Mouse (Mus musculus): ENCODE results near the gene Gas7. TPM values are rescaled to one million over a fixed set of nuclear protein-coding genes. Genes with fewer than 3 reads are reported as not detected.

The Gas7 gene
- polyA plus RNA-seq, 1 experiment from 2014 or later = 26.6 TPM

DNA sequence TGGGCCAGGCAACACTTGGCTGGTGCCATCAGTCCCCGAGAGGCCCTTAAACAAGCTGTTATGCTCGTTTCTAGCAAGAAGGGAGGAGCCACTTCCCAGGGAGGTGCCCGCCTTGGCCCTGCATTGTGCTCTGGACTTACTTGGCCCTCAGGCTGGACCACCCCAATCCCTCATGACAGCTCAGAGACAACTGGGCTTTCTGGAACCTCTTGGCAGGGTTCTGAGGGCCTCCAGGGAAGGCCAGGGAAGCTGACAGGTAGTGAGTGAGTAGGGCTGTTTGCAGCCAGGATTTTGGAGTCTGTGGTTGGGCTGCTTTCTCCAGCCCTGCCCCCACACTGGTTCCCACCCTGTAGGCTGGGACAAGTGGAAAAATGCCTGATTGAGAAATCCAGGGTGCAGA, 68.6 kb downstream of the Gas7 start:
- Histone ChIP-seq H3K36me3 (no peaks in the 10 kb centered on the region), H3K9ac (no peak overlapping the region), H3K4me3 (no peak overlapping the region), H3K27me3 (no peaks in the 10 kb centered on the region), H3K4me1 (replicated peaks) (peaks cover 13% of the 10 kb centered on the region; the same call in 1 of the 2 replicates), H3K9me3 (no peaks in the 10 kb centered on the region), H3K4me2 (no peak overlapping the region), H3K27ac (replicated peaks) (0 out of 2 replicates have a peak overlapping the region, but pooled peaks have one; percentile 10)
- WGBS = 41% methylated on average over 3 of the region's 3 CpGs
- ATAC-seq (ENCODE audit: low FRiP score, low read depth) = no peak

GRCm38 (mm10) chr11:67524731-67525130, 69.5 kb downstream of the Gas7 start:
- Histone ChIP-seq H3K36me3 (no peaks in the 10 kb centered on the region), H3K4me3 (no peak overlapping the region), H3K9me3 (no peaks in the 10 kb centered on the region), H3K4me1 (replicated peaks) (peaks cover 13% of the 10 kb centered on the region; the same call in 1 of the 2 replicates), H3K27me3 (no peaks in the 10 kb centered on the region), H3K9ac (no peak overlapping the region), H3K27ac (replicated peaks) (no peak overlapping the region), H3K4me2 (no peak overlapping the region)
- ATAC-seq (ENCODE audit: low FRiP score, low read depth) = no peak; the same call in 1 of the 2 replicates
- WGBS = 51% methylated on average over 2 of the region's 2 CpGs

DNA sequence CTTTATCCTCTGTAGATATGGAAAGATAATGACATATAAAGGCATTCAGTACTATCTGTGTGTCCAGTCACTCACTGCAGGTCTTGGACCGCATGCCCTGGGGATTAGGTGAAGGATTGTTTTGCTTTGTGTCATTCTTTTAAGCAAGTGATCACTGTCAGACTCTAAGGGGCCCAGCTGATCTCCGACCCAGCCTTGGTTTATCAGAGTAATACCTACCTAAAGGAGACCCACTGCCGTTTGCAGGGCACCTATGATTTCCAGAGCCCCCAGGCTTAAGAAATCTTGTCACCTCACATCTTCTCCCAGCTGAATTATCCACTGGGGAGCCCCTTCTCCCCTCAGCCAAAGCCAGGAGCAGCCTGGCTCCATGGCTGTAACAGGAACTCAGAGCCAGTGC, 70.6 kb downstream of the Gas7 start:
- Histone ChIP-seq H3K4me1 (replicated peaks) (peaks cover 13% of the 10 kb centered on the region; the same call in 1 of the 2 replicates), H3K4me3 (no peak overlapping the region), H3K36me3 (no peaks in the 10 kb centered on the region), H3K9ac (no peak overlapping the region), H3K4me2 (no peak overlapping the region), H3K9me3 (no peaks in the 10 kb centered on the region), H3K27ac (replicated peaks) (no peak overlapping the region), H3K27me3 (no peaks in the 10 kb centered on the region)
- no peak for ATAC-seq (ENCODE audit: low FRiP score, low read depth)
- WGBS = 63% methylated on average over 3 of the region's 3 CpGs

DNA sequence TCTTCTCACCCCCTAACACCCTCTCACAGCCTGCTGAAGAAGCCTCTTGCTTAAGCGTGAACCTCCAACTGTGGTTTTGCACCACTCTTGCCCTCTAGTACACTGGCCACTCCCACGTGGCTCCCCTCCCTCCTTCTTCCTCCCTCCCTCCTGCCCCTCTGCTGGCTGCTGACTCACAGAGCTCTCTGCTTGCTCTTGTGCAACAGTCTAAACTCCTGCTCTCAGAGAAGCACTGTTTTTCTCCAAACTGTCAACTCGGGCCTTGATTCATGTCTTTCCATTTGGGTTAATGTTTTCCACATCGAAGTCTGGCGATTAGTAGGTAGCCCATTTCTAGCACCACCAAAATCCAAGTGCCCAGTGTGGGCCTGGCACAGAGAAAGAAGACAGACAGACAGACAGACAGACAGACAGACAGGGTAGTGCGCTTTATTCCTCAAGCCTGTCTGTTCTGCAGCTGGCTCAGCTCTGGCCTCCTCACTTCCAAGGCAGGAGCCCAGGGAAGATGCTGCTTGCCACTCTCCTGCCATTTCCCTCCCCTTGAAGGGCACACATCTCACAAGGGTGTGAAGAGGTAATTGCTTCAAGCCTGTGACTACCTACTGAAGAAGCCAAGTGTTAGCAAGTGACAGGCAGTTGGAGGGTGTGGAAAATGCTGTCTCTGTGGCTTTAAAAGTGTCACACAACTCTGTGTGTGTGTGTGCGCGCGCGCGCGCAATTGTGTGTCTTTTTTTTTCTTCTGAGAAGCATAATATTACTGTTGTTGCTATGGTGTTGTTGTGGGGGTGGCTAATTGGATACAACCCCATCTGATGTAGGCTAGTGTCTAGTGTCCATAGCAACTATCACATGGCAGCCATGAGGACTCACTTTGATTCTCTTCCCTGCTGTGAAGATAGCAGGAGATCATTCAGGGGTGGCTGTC, 71.6 kb downstream of the Gas7 start:
- no peaks in the 10 kb centered on the region for H3K36me3 ChIP-seq
- no peak overlapping the region for H3K4me3 ChIP-seq
- H3K4me2 ChIP-seq = no peak overlapping the region
- H3K9me3 ChIP-seq = no peaks in the 10 kb centered on the region
- H3K9ac ChIP-seq = no peak overlapping the region
- H3K4me1 ChIP-seq (replicated peaks) = peaks cover 13% of the 10 kb centered on the region; the same call in 1 of the 2 replicates
- WGBS = 76% methylated on average over 12 of the region's 12 CpGs
- no peaks in the 10 kb centered on the region for H3K27me3 ChIP-seq
- no peak overlapping the region for H3K27ac ChIP-seq (replicated peaks)
- ATAC-seq (ENCODE audit: low FRiP score, low read depth) = no peak

DNA sequence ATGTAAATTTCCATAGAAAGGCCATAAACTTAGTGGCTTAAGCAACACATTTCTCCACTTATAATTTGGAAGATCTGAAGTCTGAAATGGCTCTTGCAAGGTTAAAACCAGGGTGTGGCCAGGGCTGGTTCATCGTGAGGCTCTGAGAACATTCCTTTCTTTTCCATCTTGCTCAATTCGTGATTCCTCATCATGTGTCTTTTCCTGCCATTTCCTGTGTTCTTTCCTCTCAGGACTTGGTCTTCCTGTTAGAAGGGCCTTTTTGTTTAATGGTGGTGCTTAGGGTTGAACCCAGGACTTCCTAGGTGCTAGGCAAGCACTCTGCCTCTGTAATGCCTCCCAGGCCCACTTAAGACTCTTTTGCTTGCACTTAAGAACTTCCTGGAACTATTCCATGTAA, 76.0 kb downstream of the Gas7 start:
- Histone ChIP-seq H3K4me3 (no peak overlapping the region), H3K27me3 (no peaks in the 10 kb centered on the region), H3K27ac (replicated peaks) (no peak overlapping the region), H3K36me3 (no peaks in the 10 kb centered on the region), H3K4me2 (no peak overlapping the region), H3K9me3 (no peaks in the 10 kb centered on the region), H3K9ac (no peak overlapping the region), H3K4me1 (replicated peaks) (peaks cover 10% of the 10 kb centered on the region; the same call in 1 of the 2 replicates)
- 84% methylated on average over 2 of the region's 2 CpGs for WGBS
- no peak for ATAC-seq (ENCODE audit: low FRiP score, low read depth)

GRCm38 (mm10) chr11:67531926-67532565, 76.8 kb downstream of the Gas7 start:
- Histone ChIP-seq H3K36me3 (no peaks in the 10 kb centered on the region), H3K27me3 (no peaks in the 10 kb centered on the region), H3K4me2 (no peak overlapping the region), H3K9ac (no peak overlapping the region), H3K9me3 (no peaks in the 10 kb centered on the region), H3K27ac (replicated peaks) (no peak overlapping the region), H3K4me1 (replicated peaks) (0 out of 2 replicates have a peak, but pooled peaks cover 3% of the 10 kb centered on the region), H3K4me3 (no peak overlapping the region)
- 84% methylated on average over 6 of the region's 6 CpGs for WGBS
- no peak for ATAC-seq (ENCODE audit: low FRiP score, low read depth)

GRCm38 (mm10) chr11:67532728-67533127, 77.5 kb downstream of the Gas7 start:
- Histone ChIP-seq H3K27ac (replicated peaks) (no peak overlapping the region), H3K36me3 (no peaks in the 10 kb centered on the region), H3K4me1 (replicated peaks) (no peaks in the 10 kb centered on the region), H3K9me3 (no peaks in the 10 kb centered on the region), H3K27me3 (no peaks in the 10 kb centered on the region), H3K9ac (no peak overlapping the region), H3K4me2 (no peak overlapping the region), H3K4me3 (no peak overlapping the region)
- WGBS = 92% methylated on average over 10 of the region's 10 CpGs
- ATAC-seq (ENCODE audit: low FRiP score, low read depth) = no peak

GRCm38 (mm10) chr11:67533151-67533550, 77.9 kb downstream of the Gas7 start:
- no peaks in the 10 kb centered on the region for H3K9me3 ChIP-seq
- 86% methylated on average over 6 of the region's 6 CpGs for WGBS
- H3K4me3 ChIP-seq = no peak overlapping the region
- H3K4me1 ChIP-seq (replicated peaks) = no peaks in the 10 kb centered on the region
- no peak for ATAC-seq (ENCODE audit: low FRiP score, low read depth)
- H3K27me3 ChIP-seq = no peaks in the 10 kb centered on the region
- H3K9ac ChIP-seq = no peak overlapping the region
- H3K36me3 ChIP-seq = no peaks in the 10 kb centered on the region
- H3K4me2 ChIP-seq = no peak overlapping the region
- no peak overlapping the region for H3K27ac ChIP-seq (replicated peaks)

GRCm38 (mm10) chr11:67535703-67536102, 80.5 kb downstream of the Gas7 start:
- WGBS = 77% methylated on average over 1 of the region's 1 CpGs
- Histone ChIP-seq H3K27me3 (no peaks in the 10 kb centered on the region), H3K4me1 (replicated peaks) (no peaks in the 10 kb centered on the region), H3K4me2 (no peak overlapping the region), H3K27ac (replicated peaks) (no peak overlapping the region), H3K9me3 (no peaks in the 10 kb centered on the region), H3K9ac (no peak overlapping the region), H3K4me3 (no peak overlapping the region), H3K36me3 (no peaks in the 10 kb centered on the region)
- ATAC-seq (ENCODE audit: low FRiP score, low read depth) = no peak

- Histone ChIP-seq H3K27ac (replicated peaks) (no peak overlapping the region), H3K4me1 (replicated peaks) (no peaks in the 10 kb centered on the region), H3K36me3 (no peaks in the 10 kb centered on the region), H3K9ac (no peak overlapping the region), H3K27me3 (no peaks in the 10 kb centered on the region), H3K9me3 (no peaks in the 10 kb centered on the region), H3K4me3 (no peak overlapping the region), H3K4me2 (no peak overlapping the region)
- ATAC-seq (ENCODE audit: low FRiP score, low read depth) = no peak
- 75% methylated on average over 1 of the region's 1 CpGs for WGBS
Measured at GRCm38 (mm10) chr11:67536413-67536812, 81.2 kb downstream of the Gas7 start.

GRCm38 (mm10) chr11:67537353-67537752, 82.1 kb downstream of the Gas7 start:
- no peak overlapping the region for H3K9ac ChIP-seq
- no peaks in the 10 kb centered on the region for H3K27me3 ChIP-seq
- no peaks in the 10 kb centered on the region for H3K36me3 ChIP-seq
- no peaks in the 10 kb centered on the region for H3K4me1 ChIP-seq (replicated peaks)
- no peak overlapping the region for H3K27ac ChIP-seq (replicated peaks)
- ATAC-seq (ENCODE audit: low FRiP score, low read depth) = no peak
- WGBS = 92% methylated on average over 4 of the region's 4 CpGs
- H3K4me3 ChIP-seq = no peak overlapping the region
- no peak overlapping the region for H3K4me2 ChIP-seq
- no peaks in the 10 kb centered on the region for H3K9me3 ChIP-seq

GRCm38 (mm10) chr11:67538557-67538956, 83.3 kb downstream of the Gas7 start:
- Histone ChIP-seq H3K9ac (no peak overlapping the region), H3K9me3 (no peaks in the 10 kb centered on the region), H3K27me3 (no peaks in the 10 kb centered on the region), H3K27ac (replicated peaks) (no peak overlapping the region), H3K4me3 (no peak overlapping the region), H3K4me2 (no peak overlapping the region), H3K36me3 (no peaks in the 10 kb centered on the region), H3K4me1 (replicated peaks) (no peaks in the 10 kb centered on the region)
- WGBS = 82% methylated on average over 6 of the region's 6 CpGs
- no peak for ATAC-seq (ENCODE audit: low FRiP score, low read depth)
